Mouse (Mus musculus) liver, postnatal 0 days (tissue): ENCODE measurements at regions not wholly inside any gene's neighbourhood (a gene's known extent, or its start where the extent isn't known, plus 50 kb on each side); places are given as distances from the start of the nearest gene placed in this dataset.

ENCODE experiments used
- CTCF ChIP-seq: sonication (generic); IDR thresholded peaks from 2 replicates; pipeline ENCODE4 v1.5.1; 2016; ENCODE audit warnings: antibody characterized with exemption, low read depth
- EP300 ChIP-seq: IDR thresholded peaks from 2 replicates; pipeline ENCODE4 v1.6.1; 2016; ENCODE audit warnings: antibody characterized with exemption, low read depth, mild to moderate bottlenecking

GRCm38 (mm10) chr12:52447482-52447881 is 56.3 kb upstream of the Arhgap5 start:
- TF ChIP-seq EP300: no peak
- TF ChIP-seq CTCF: no peak
